8 mouse cellular contexts compared by ENCODE assay signal in the genomic region with DNA sequence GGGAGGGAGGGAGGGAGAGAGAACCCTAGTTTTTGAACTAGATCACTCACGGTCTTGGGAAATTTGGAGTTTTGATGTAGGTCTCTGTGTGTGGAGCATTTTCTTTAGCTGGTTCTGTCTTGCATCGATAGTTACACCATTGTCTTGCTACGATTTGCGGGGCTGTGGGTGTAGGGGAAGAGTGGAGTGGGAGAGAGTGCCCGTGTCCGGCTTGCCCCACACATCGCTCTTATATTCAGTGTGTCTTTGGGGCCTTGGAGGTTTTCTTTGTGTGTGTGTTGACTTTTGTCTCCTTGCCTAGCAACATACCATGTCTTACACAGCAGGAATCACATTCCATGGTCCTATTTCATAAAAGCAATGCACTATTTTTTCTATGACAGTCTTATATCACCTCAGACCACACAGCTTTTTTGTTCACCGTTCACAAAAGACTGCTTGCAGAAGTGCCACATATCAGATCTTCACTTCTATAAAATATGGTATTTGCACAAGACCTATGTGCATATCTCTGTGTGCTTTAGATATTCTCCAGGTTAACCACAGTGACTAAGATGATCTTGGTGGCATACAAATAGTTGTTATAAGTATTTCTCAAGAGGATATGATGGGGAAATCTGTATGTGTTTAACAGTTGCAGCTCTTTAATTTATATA. TPM values are rescaled to one million over a fixed set of nuclear protein-coding genes. Genes with fewer than 3 reads are reported as not detected.
DNase-seq lines count a peak whose midpoint lies in the region; ATAC-seq and TF ChIP-seq lines count a peak whose summit lies in the region.

No protein-coding gene starts in this region.

- no peak for TF ChIP-seq POLR2A in myocyte (IDR thresholded peaks at IDR 0.05; ENCODE audit: insufficient read length, low read depth)

- H3K4me3 ChIP-seq in kidney, embryonic 14.5 days (ENCODE audit: low read length): peak overlapping the region; percentile 16; the same call in 1 of the 2 replicates
- peak overlapping the region; percentile 55 for H3K4me3 ChIP-seq in embryonic facial prominence, embryonic 10.5 days
- H3K4me3 ChIP-seq in intestine, postnatal 0 days (ENCODE audit: low read depth, low read length): no peak overlapping the region
- no peak overlapping the region for H3K4me3 ChIP-seq in myocyte

- TF ChIP-seq CTCF in intestine, postnatal 0 days (IDR thresholded peaks at IDR 0.05; ENCODE audit: low read depth): no peak

- no peaks in the 10 kb centered on the region for H3K36me3 ChIP-seq in kidney, embryonic 14.5 days (ENCODE audit: control insufficient read depth, insufficient read depth, low read length)
- H3K36me3 ChIP-seq in embryonic facial prominence, embryonic 10.5 days (replicated peaks): no peaks in the 10 kb centered on the region
- H3K36me3 ChIP-seq in intestine, postnatal 0 days (ENCODE audit: control insufficient read depth, insufficient read depth): no peaks in the 10 kb centered on the region
- no peaks in the 10 kb centered on the region for H3K36me3 ChIP-seq in myocyte (ENCODE audit: control insufficient read depth, insufficient read depth)

- no peaks in the 10 kb centered on the region for H3K79me2 ChIP-seq in myocyte (ENCODE audit: control insufficient read depth, insufficient read depth)

- no peak overlapping the region for H3ac ChIP-seq in myocyte (ENCODE audit: control insufficient read depth, insufficient read length)

- H3K9me3 ChIP-seq in kidney, embryonic 14.5 days (ENCODE audit: control insufficient read depth, low read length): no peaks in the 10 kb centered on the region
- no peaks in the 10 kb centered on the region for H3K9me3 ChIP-seq in embryonic facial prominence, embryonic 10.5 days
- H3K9me3 ChIP-seq in intestine, postnatal 0 days (ENCODE audit: control insufficient read depth): no peaks in the 10 kb centered on the region

- WGBS in kidney, embryonic 14.5 days: 10% methylated on average over 8 of the region's 8 CpGs
- WGBS in embryonic facial prominence, embryonic 10.5 days: 8% methylated on average over 8 of the region's 8 CpGs
- WGBS in intestine, postnatal 0 days: 11% methylated on average over 8 of the region's 8 CpGs

- 0 out of 2 replicates have a peak overlapping the region, but pooled peaks have one; percentile 34 for H3K9ac ChIP-seq in kidney, embryonic 14.5 days (ENCODE audit: low read depth, low read length)
- no peak overlapping the region for H3K9ac ChIP-seq in intestine, postnatal 0 days (ENCODE audit: low read depth, low read length)

- ATAC-seq in kidney, embryonic 14.5 days (ENCODE audit: low FRiP score, low TSS enrichment): peak; percentile 46; the same call in 1 of the 2 replicates
- no peak for ATAC-seq in intestine, postnatal 0 days
- ATAC-seq in frontal cortex, adult (ENCODE audit: low TSS enrichment): no peak

- no peak for DNase-seq in kidney, adult 8-10 months
- DNase-seq in embryonic facial prominence, embryonic 10.5 days (ENCODE audit: low spot score): peak; percentile 20
- DNase-seq in cerebellum, adult 9-10 months: no peak
- DNase-seq in thymus, postnatal 25 days: no peak

- 0 out of 2 replicates have a peak, but pooled peaks cover 3% of the 10 kb centered on the region for H3K4me1 ChIP-seq in kidney, embryonic 14.5 days (ENCODE audit: control insufficient read depth, insufficient read depth, low read length)
- H3K4me1 ChIP-seq in embryonic facial prominence, embryonic 10.5 days: peaks cover 13% of the 10 kb centered on the region
- H3K4me1 ChIP-seq in intestine, postnatal 0 days (replicated peaks; ENCODE audit: control insufficient read depth, insufficient read depth, low read length): no peaks in the 10 kb centered on the region

- no peak overlapping the region for H3K27ac ChIP-seq in kidney, embryonic 14.5 days (ENCODE audit: low read depth, low read length)
- peak overlapping the region; percentile 70 for H3K27ac ChIP-seq in embryonic facial prominence, embryonic 10.5 days (replicated peaks)
- no peak overlapping the region for H3K27ac ChIP-seq in intestine, postnatal 0 days (ENCODE audit: low read depth, low read length)

- H3K4me2 ChIP-seq in kidney, embryonic 14.5 days (replicated peaks; ENCODE audit: low read depth, low read length): peak overlapping the region; percentile 31
- H3K4me2 ChIP-seq in intestine, postnatal 0 days (replicated peaks; ENCODE audit: low read depth): peak overlapping the region; percentile 52
- H3K4me2 ChIP-seq in myocyte (ENCODE audit: low read depth): peak overlapping the region; percentile 55

- H3K27me3 ChIP-seq in kidney, embryonic 14.5 days (ENCODE audit: control insufficient read depth, insufficient read depth, low read length): no peaks in the 10 kb centered on the region
- H3K27me3 ChIP-seq in embryonic facial prominence, embryonic 10.5 days (replicated peaks; ENCODE audit: low read depth, poor library complexity, severe bottlenecking): no peaks in the 10 kb centered on the region
- H3K27me3 ChIP-seq in intestine, postnatal 0 days (replicated peaks; ENCODE audit: control insufficient read depth, insufficient read depth, low read length): no peaks in the 10 kb centered on the region
- H3K27me3 ChIP-seq in myocyte (ENCODE audit: control insufficient read depth, insufficient read depth, insufficient read length): no peaks in the 10 kb centered on the region

TF ChIP-seq in myocyte, 11 proteins besides CTCF, POLR2A, EP300 and RAD21:
- TF ChIP-seq MAX (IDR thresholded peaks at IDR 0.05; ENCODE audit: low read depth) (no peak), USF1 (IDR thresholded peaks at IDR 0.05; ENCODE audit: low read depth) (no peak), E2F4 (IDR thresholded peaks at IDR 0.05; ENCODE audit: insufficient read depth) (no peak), REST (IDR thresholded peaks at IDR 0.05; ENCODE audit: insufficient read depth, insufficient read length) (no peak), MYOD1 (IDR thresholded peaks at IDR 0.05; ENCODE audit: control insufficient read depth in 1 of 3, insufficient read length in 2 of 3, low read depth in 2 of 3) (no peak), TCF3 (IDR thresholded peaks at IDR 0.05; ENCODE audit: insufficient read length, low read depth) (no peak), POLR2AphosphoS2 (IDR thresholded peaks at IDR 0.05; ENCODE audit: insufficient read length, low read depth) (no peak), TCF12 (IDR thresholded peaks at IDR 0.05; ENCODE audit: insufficient read depth, poor library complexity, severe bottlenecking) (no peak), MYOG (IDR thresholded peaks at IDR 0.05; ENCODE audit: control insufficient read depth in 1 of 3, insufficient read depth in 1 of 3, insufficient read length in 2 of 3, low read depth in 2 of 3) (no peak), SRF (IDR thresholded peaks at IDR 0.05; ENCODE audit: control insufficient read depth, insufficient read length, low read depth) (no peak), CEBPB (IDR thresholded peaks at IDR 0.05; ENCODE audit: insufficient read depth, poor library complexity, severe bottlenecking) (no peak)

RNA-seq across cellular contexts. Expression of gene Klrb1f, which starts 4.0 kb away (rescaled TPM):
- 0.28 TPM in 1 of 2 replicates, not detected in the other for polyA plus RNA-seq in kidney, embryonic 14.5 days (2014; fragmentation: Nextera tagmentation; extraction: Ambion mirVana)
- 0.11 TPM in 1 of 2 replicates, not detected in the other for polyA plus RNA-seq in embryonic facial prominence, embryonic 10.5 days (2016; fragmentation: Nextera tagmentation; extraction: Ambion mirVana)
- 0.25 and 0.44 TPM in 2 replicates for polyA plus RNA-seq in intestine, postnatal 0 days (2015; fragmentation: Nextera tagmentation; extraction: Ambion mirVana)
- not detected for polyA plus RNA-seq in myocyte (2012; fragmentation: generic; extraction: Trizol)

RNA-seq across cellular contexts. Expression of gene Clec2e, which starts 51.0 kb away (rescaled TPM):
- polyA plus RNA-seq in kidney, embryonic 14.5 days (2014; fragmentation: Nextera tagmentation; extraction: Ambion mirVana): not detected in 2 replicates
- not detected in 2 replicates for polyA plus RNA-seq in embryonic facial prominence, embryonic 10.5 days (2016; fragmentation: Nextera tagmentation; extraction: Ambion mirVana)
- polyA plus RNA-seq in intestine, postnatal 0 days (2015; fragmentation: Nextera tagmentation; extraction: Ambion mirVana): 76.4 and 89.8 TPM in 2 replicates
- not detected for polyA plus RNA-seq in myocyte (2012; fragmentation: generic; extraction: Trizol)

Comparison
In these comparisons a context has a peak if more than half of its experiments do, and no peak if none do; other contexts are left out.
1. H3K4me3 ChIP-seq: peak in kidney, embryonic 14.5 days (single experiment) and embryonic facial prominence, embryonic 10.5 days (single experiment); none in intestine, postnatal 0 days (single experiment) and myocyte (single experiment).
2. RNA of gene Clec2e, which starts 51.0 kb away (polyA plus RNA-seq): 76.4 to 89.8 TPM in intestine, postnatal 0 days; not detected in kidney, embryonic 14.5 days, not detected in embryonic facial prominence, embryonic 10.5 days and not detected in myocyte (single experiment); every median in the first group is over 10 times any median in the second.
3. Peak in every context shown above with its lines, with median percentiles within 50 percentile points of each other: H3K4me2 ChIP-seq.